Mouse (Mus musculus) left cerebral cortex, postnatal 10 days (tissue): ENCODE results near the gene Tmem91. TPM values are rescaled to one million over a fixed set of nuclear protein-coding genes. Genes with fewer than 3 reads are reported as not detected.
A peak's percentile ranks its signal among the peaks of the same experiment; 100 is the strongest.

Source experiments
- DNase-seq, 2 experiments: peaks; one replicate each; pipeline ENCODE4 v3.0.0; 2021 to 2022; ENCODE audit warnings: low spot score in 2 of 2, mixed read lengths in 1 of 2; ENCODE audit errors: extremely low spot score in 1 of 2
- intact Hi-C: fragments of 180-260 bp; cut with DNase I; formaldehyde crosslinking; loops from one replicate; pipeline ENCODE4 v1.15.1; 2025
- total RNA-seq, 2 experiments: library from RNA; stranded (reverse); gene quantifications; 2 replicates each; pipeline ENCODE4 v1.2.3; 2021

Gene Tmem91
- total RNA-seq, 2 experiments from 2014 or later: 53.6 to 67.6 TPM

DNA sequence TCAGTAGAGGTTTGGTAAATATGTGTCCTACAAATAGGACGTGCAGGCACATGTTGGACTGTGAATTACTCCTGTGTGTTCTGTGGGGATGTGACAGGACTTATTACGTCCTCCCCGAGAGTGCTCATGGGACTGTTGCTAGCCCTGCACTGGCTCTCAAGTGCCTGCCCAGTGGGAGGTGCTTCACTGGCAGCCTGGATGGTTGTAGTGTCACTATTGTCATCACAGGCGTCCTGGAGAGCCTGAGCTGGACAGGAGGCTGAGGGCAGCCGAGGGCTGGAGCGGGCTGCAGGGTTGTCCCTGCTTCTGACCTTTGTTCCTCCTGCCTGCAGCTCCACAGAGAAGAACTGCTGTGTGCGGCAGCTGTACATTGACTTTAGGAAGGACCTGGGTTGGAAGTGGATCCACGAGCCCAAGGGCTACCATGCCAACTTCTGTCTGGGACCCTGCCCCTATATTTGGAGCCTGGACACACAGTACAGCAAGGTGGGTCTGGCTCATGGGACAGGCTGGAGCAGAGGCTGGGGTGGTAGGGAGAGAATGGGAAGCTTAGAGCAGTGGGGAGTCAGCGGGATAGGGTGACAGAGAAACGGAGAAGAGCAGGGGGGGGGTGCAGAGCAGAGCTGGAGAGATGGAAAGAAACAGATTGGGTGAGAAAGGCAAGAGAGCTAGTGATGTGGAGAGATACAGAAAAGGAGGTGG is 29.0 kb upstream of the Tmem91 start:
- intact Hi-C loops: no loop called here
- DNase-seq: peak in 1 of 2 experiments; percentile 53

DNA sequence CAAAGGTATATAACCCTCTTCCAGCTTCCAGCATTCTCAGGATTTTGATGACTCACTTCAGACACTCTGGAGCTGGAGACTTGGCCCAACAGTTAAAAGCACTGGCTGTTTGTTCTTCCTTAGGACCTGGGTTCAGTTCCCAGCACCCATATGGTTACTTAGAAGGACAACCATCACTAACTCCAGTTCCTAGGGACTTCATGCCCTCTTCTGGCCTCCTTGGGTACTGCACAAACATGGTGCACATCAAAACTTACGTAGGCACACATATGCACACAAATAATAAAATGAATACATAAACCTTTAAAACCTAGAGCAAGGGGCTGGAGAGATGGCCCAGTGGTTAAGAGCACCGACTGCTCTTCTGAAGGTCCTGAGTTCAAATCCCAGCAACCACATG is 27.4 kb upstream of the Tmem91 start:
- no peak for DNase-seq
- intact Hi-C loops: no loop called here

DNA sequence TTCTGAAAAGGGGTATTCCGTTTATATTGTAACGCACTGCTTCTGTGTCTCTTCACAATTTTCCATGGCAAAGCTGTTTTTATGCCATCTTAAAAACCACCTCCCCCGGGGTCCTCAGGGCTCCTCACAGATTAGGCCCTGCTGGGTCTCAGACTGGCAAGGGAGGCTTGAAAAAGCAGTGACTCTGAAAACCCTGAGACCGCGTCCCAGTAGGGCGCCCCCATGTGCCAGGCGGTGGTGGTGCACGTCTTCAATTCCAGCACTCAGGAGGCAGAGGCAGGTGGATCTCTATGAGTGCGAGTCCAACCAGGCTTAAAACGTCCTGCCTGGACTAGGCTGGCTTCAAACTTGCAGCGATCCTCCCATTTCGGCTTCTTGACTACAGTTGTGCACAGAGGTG is 25.8 kb upstream of the Tmem91 start:
- intact Hi-C loops: no loop called here
- DNase-seq: no peak

DNA sequence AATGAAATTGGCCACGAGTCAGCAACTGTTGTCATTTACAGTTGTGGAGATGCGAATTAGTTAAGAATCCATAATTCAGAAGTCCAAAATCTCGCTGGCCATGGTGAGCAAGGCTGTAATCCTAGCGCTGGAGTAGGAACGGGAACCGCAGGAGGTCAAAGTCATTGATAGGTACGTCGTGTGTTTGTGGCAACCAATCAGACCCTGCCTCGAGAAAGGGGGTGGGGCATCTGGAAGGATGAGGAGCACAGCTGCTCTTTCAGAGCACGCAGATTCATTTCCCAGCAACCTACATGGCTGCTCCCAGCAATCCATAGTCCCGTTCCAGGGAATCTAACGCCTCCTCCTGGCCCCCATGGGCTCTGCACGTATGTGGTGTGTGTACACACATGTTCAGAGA is 24.9 kb upstream of the Tmem91 start:
- intact Hi-C loops: no loop called here
- DNase-seq: no peak

DNA sequence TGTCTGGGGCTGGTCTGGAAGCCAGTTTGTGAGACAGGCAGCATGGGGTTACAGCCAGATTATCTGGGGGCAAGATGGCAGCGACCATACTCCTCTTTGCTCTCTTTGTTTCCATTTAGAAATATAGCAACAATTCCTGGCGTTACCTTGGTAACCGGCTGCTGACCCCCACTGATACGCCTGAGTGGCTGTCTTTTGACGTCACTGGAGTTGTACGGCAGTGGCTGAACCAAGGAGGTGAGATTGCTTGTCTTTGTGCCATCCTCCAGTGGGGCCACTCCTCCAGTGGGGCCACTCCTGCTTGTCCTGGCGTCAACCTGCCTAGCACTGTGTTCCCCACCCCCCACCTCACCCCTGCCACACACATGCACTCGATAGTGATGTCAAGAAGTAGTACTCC is 19.1 kb upstream of the Tmem91 start:
- intact Hi-C loops: no loop called here

DNA sequence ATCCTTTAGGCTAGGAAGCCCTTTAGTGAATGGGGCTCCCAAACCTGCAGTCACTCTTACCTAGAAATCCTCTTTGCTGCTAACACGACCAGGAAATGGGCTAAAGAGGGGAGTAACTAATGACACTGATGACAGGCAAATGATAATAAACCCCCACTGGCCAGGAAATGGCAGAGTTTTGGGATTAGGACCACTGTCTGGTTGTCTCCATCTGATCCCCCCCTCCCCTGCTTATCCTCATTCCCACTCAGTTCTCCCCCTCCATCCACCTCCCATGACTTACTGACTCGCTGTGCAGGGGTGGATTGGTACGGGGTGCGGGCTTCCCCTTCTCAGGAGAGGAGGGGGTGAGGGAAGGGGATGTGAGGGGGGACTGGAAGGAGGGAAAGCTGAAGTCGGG is 15.1 kb upstream of the Tmem91 start:
- intact Hi-C loops: no loop called here
- DNase-seq: no peak

More for the DNA sequence above, 19.1 kb upstream of the Tmem91 start:
- DNase-seq: no peak

DNA sequence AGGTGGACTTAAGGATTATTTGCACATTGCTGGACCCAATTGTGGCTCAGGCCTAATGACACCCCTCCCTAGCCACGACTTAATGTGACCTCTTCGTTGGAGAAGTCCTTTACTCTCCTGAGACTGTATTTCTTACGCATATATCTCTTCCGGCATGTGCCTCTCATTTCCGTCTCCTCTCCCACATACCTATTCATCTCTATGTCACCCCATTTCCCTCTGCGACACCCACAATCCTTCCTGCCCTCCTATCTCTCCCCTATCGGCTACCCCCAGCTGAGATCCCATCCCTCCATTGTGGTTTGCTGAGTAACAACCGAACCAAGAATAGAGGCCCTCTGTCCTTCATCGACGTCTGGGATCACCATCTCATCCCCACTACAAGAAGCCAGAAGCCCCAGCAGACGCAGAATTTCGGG is 14.6 kb upstream of the Tmem91 start:
- intact Hi-C loops: no loop called here
- no peak for DNase-seq

DNA sequence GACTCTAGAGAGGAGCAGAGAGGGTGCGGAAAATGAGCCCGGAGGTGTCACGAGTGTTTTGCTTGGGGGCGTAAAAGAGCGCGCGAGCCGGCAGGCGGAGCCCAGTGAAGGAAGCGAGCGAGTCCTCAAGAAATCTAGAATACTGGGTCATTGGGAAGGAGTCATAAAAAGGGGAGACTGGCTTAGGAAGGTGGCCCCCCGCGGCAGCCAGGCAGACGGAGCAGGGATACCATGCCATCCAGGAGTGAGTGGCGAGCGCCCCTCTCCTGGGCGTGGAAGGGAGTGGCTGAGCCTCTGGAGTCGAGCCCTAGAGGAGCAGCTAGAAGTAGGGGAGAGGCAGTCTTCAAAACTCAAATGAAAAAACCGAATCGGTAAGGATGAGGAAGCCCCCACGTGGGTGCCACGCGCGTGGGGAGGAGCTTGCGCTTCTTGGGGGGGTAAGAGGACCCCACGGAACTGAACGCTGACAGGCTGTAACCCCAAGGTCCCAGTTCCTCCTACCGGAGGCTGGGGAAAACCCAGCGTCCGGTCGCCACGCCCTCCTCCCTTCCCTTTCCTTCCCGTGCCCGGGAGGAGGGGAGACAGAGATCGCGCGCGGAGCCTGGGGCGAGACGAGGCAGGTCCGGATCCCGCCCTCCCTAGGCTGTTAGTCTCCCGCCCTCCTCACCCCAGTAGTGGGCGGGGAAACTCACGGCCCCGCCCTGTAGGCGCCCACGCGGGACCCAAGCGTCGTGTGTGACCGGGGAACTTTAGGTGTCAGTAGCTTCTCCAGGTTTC is 14.0 kb upstream of the Tmem91 start:
- peak in 1 of 2 experiments; percentile 90 for DNase-seq

DNA sequence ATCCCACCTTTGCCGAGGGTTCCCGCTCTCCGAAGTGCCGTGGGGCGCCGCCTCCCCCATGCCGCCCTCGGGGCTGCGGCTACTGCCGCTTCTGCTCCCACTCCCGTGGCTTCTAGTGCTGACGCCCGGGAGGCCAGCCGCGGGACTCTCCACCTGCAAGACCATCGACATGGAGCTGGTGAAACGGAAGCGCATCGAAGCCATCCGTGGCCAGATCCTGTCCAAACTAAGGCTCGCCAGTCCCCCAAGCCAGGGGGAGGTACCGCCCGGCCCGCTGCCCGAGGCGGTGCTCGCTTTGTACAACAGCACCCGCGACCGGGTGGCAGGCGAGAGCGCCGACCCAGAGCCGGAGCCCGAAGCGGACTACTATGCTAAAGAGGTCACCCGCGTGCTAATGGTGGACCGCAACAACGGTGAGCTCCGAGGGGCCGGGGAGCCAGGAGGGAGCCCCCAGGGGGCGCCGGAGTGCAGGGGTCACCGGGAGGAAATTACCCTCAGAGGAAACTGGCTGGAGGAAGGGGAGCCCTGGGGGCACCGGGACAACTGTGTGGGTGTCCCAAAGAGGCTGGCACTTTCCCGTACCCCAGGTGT is 12.9 kb upstream of the Tmem91 start:
- peak in 1 of 2 experiments; percentile 74 for DNase-seq
- intact Hi-C loops: no loop called here

More for the DNA sequence above, 14.0 kb upstream of the Tmem91 start:
- intact Hi-C loops: no loop called here

DNA sequence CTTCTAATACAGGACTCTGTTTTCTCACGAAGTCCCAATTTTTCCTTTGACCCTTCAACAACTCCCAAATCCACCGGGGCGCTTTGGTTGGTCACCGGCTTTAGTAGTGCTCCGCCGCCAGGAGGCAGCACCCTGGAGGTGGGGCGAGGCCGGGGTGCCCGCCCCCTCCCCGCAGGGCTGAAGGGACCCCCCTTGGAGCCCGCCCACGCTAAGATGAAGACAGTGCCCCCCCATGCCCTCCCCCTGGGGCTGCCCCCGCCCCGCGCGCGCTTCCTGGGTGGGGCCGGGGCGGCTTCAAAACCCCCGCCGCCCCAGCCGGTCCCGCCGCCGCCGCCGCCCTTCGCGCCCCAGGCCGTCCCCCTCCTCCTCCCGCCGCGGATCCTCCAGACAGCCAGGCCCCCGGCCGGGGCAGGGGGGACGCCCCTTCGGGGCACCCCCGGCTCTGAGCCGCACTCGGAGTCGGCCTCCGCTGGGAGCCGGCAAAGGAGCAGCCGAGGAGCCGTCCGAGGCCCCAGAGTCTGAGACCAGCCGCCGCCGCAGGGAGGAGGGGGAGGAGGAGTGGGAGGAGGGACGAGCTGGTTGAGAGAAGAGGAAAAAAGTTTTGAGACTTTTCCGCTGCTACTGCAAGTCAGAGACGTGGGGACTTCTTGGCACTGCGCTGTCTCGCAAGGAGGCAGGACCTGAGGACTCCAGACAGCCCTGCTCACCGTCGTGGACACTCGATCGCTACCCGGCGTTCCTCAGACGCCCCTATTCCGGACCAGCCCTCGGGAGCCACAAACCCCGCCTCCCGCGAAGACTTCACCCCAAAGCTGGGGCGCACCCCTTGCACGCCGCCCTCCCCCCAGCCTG is 11.9 kb upstream of the Tmem91 start, which contains the start of gene Tgfb1:
Gene Tgfb1 (plus strand): TSS at position 323 of the 852 bp plus-strand sequence.
- intact Hi-C loops: no loop called here
- peak in 1 of 2 experiments; percentile 82 for DNase-seq

DNA sequence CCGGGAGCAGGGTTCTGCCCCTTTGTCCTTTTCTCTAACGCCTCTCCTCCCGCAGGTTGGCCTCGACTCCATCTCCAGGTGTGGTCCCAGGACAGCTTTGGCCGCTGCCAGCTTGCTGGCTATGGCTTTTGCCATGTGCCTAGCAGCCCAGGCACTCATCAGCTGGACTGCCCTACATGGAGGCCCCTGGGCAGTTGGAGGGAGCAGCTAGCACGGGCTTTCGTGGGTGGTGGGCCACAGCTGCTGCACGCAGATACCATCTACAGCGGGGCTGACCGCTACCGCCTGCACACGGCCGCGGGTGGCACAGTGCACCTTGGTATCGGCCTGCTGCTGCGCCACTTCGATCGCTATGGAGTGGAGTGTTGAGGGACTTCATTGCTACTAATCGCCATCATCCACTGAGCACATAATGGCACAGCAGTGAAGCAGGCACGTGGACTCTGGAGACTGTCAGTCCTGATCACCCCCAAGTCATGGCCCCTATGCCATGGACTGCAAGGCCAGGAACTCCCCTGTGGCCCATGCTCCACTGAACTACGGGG is 11.0 kb upstream of the Tmem91 start:
- DNase-seq: no peak
- intact Hi-C loops: no loop called here

DNA sequence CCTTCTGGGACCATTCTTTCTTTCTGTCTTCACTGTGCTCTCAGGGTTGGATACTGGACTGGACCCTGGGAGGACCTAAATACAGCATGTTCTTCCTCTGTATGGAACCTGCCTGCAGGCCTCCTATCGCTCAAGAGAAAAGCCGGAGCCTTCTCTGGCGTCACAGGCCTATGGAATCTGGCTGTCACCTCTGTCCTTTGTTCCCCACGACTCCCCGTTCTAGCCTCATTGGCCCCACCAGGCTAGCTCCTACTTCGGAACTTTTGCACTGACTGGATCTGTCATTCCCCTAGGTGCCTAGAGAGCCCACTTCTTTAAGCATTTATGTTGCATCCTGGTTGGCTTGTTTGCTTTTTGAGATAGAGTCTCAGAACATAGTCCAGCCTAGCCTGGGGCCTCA is 9.7 kb upstream of the Tmem91 start:
- intact Hi-C loops: no loop called here
- no peak for DNase-seq

DNA sequence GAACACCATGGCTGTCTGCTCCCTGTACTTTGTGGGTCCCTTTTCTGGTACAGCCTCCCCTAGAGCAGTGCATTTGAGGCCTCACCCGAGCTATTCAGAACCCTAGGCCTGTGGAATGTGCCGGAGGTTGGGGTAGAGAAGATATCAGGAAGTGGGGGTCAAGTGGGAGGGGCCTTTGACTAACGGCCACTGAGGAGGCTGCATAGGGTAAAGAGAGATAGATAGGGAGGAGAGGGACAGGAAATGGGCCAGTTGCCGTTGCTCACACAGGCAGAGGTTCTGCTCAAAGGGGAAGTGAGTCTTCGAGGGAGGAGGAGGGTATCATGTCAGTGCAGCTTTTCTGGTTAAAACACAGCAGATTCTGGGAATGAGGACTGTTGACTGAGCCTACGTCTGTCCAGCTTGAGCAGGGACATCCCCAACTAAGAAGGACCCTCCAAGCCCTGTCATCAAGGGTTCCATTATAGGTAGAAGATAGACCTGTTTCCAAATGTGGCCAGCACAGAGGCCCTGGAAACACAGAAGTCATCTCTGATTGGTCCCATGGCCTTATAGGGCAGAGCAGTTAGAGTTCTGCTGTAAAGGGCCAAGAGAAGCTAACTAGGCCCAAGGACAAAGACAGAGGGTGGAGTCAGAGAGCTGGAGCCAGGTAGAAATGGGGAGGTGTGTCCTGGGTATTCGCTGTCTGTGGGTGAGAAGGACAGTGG is 8.7 kb upstream of the Tmem91 start:
- intact Hi-C loops: no loop called here
- DNase-seq: no peak

DNA sequence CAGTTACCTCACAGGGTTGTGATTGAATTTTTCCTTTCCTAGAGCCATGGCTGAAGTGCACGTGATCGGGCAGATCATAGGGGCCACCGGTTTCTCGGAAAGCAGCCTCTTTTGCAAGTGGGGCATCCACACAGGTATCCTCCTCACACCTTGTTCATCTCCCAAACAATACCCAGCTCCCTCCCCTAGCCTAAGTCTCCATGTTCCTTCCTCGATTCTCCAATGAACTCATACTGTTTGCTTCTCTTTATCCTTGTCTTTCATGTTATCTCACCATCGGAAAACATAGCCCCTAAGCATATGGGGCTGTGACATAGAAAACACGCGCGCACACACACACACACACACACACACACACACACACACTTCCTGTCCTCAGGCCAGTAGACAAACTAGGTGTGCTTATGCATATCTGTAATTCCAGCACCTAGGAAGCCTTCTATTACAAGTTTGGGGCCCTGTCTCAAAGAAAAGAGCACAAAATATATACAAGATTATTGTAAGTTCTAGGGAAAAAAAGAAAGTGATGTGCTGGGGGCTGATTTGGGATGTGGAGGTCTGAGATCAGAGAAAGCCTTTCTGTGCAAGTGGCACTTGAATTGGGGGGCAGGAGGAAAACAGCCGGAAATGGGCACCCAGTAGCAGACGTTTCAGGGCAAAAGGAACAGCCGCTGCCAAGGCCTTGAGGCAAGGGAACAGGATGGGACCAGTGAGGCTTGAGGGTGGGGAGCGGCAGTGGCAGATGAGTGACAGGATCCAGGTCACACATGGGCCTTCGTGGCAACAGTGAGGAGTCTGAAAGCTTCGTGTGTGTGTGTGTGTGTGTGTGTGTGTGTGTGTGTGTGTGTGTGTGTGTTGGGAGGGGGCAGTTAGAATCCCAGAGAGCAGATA is 6.6 kb upstream of the Tmem91 start:
- intact Hi-C loops: no loop called here
- no peak for DNase-seq

DNA sequence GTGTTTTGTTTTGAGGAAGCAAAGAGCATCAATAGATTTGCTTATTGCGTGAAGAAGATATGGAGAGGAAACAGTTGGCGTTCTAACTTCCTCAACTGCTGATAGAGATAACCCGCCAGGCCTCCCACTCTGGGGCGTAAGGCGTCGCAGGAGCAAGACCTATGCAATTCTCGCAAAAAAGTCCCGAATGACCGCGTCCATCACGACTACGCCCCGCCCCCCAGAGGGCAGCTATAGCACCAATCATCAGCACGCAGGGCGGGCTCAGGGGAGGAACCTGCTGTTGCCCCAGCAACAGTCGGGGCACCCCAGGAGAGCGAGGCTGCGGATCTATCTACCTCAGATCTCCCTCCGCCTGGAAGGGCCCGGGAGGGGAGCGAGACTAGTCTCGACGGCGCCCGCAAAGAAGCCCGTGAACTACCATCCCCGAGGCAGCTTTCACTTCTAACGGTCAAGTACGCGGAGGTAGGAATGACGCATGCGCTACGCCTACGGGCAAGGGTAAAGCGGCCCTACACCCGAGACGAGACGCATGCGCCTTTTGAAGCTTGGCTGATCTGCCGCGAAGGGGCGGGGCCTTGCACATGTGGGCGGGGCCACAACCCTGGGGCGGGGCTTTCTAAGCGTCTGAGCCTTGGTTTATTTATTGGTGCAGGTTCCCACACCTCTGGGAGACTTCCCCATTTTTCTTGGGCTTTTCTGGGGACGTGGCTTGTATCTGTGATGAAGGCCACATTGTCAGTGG is 5.7 kb upstream of the Tmem91 start, which contains the start of gene B9d2:
Gene B9d2 (plus strand): TSS at position 267 of the 745 bp plus-strand sequence.
- intact Hi-C loops: no loop called here
- peak; percentile 89 to 97 for DNase-seq

DNA sequence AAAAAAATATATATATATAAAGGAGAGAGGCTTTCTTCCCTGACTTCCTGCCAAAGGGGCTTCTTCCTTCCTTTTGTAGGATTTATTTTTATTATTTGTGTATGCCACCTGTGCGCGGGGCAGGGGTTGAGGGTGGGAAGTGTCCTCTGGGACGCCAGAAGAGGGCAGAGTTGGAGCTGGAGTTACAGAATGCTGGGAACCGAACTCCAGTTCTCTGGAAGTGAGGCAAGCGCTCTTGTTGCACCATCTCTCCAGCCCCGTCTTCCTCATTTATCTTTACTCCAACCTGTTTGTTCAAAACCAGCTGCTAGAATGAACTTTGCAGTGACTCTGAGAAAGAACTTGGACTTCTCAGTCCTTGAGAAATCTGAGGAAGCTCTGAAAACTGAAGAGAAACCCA is 5.0 kb upstream of the Tmem91 start:
- no peak for DNase-seq
- intact Hi-C loops: no loop called here

DNA sequence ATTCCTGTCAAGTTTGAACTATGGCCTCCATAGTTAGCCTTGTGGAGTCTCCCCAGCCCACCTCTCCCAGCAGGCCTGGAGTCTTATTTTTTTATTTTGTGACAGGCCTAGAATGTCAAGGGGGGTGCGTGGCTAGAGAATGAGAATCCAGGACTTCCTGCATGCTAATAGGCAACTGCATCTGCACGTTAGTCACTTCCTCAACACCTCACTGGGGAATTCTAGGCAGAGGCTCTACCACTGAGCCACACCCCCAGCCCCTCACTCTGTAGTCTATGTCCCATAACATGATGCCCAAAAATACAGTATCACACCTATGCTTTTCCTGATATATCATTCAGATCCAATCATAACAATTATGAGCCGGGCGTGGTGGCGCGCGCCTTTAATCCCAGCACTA is 2.0 kb upstream of the Tmem91 start:
- intact Hi-C loops: no loop called here
- DNase-seq: no peak
